Mouse (Mus musculus): ENCODE data around the gene Amd1.

The Amd1 gene

GRCm38 (mm10) chr10:40302140-40302985, at the start of gene Amd1:
Amd1 (minus strand) TSS chr10:40302186.
- peak; percentile 99 for DNase-seq (ENCODE audit: low spot score)

GRCm38 (mm10) chr10:40351156-40351555, 49.2 kb upstream of the Amd1 start:
- DNase-seq (ENCODE audit: low spot score) = no peak

GRCm38 (mm10) chr10:40350245-40350932, 48.4 kb upstream of the Amd1 start:
- no peak for DNase-seq (ENCODE audit: low spot score)

GRCm38 (mm10) chr10:40349631-40350177, 47.7 kb upstream of the Amd1 start:
- DNase-seq (ENCODE audit: low spot score) = no peak

- peak; percentile 99 for DNase-seq (ENCODE audit: low spot score)
These were observed 46.9 kb upstream of the Amd1 start for GRCm38 (mm10) chr10:40348566-40349536.

GRCm38 (mm10) chr10:40347461-40347954, 45.5 kb upstream of the Amd1 start:
- DNase-seq (ENCODE audit: low spot score) = no peak

- DNase-seq (ENCODE audit: low spot score) = no peak
These were observed 44.9 kb upstream of the Amd1 start for GRCm38 (mm10) chr10:40346776-40347403.

GRCm38 (mm10) chr10:40342036-40342435, 40.0 kb upstream of the Amd1 start:
- no peak for DNase-seq (ENCODE audit: low spot score)

- no peak for DNase-seq (ENCODE audit: low spot score)
These were observed 37.5 kb upstream of the Amd1 start, which contains the start of gene Cdk19 for GRCm38 (mm10) chr10:40339351-40339964. Cdk19 (plus strand) TSS chr10:40339564.

GRCm38 (mm10) chr10:40332864-40333263, 30.9 kb upstream of the Amd1 start:
- DNase-seq (ENCODE audit: low spot score) = no peak

GRCm38 (mm10) chr10:40330262-40330661, 28.3 kb upstream of the Amd1 start:
- no peak for DNase-seq (ENCODE audit: low spot score)

- no peak for DNase-seq (ENCODE audit: low spot score)
These were observed 26.1 kb upstream of the Amd1 start for GRCm38 (mm10) chr10:40328004-40328551.

GRCm38 (mm10) chr10:40320306-40320705, 18.3 kb upstream of the Amd1 start:
- no peak for DNase-seq (ENCODE audit: low spot score)

- DNase-seq (ENCODE audit: low spot score) = no peak
These were observed 15.0 kb upstream of the Amd1 start for GRCm38 (mm10) chr10:40316841-40317585.

- no peak for DNase-seq (ENCODE audit: low spot score)
These were observed 10.8 kb upstream of the Amd1 start for GRCm38 (mm10) chr10:40312781-40313180.

GRCm38 (mm10) chr10:40309884-40310635, 8.1 kb upstream of the Amd1 start:
- DNase-seq (ENCODE audit: low spot score) = peak; percentile 29

GRCm38 (mm10) chr10:40307826-40308583, 6.0 kb upstream of the Amd1 start:
- DNase-seq (ENCODE audit: low spot score) = no peak

GRCm38 (mm10) chr10:40305989-40306388, 4.0 kb upstream of the Amd1 start:
- DNase-seq (ENCODE audit: low spot score) = no peak

Measured in T-cell, adult 2 months (primary cell).